Mouse (Mus musculus) cortical plate, adult 2 months (tissue): Measurements from ENCODE around the gene Arhgef3.

Experiments used
- CTCF ChIP-seq: fragments of 200-500 bp; IDR thresholded peaks from 2 replicates; pipeline ENCODE4 v1.5.1; 2011; ENCODE audit warnings: mild to moderate bottlenecking, control low read depth, low read length; ENCODE audit not compliant: insufficient read depth; ENCODE audit errors: extremely low read depth
- POLR2A ChIP-seq: fragments of 200-500 bp; IDR thresholded peaks from 2 replicates; pipeline ENCODE4 v1.6.1; 2011; ENCODE audit warnings: mild to moderate bottlenecking, low read length, control low read depth; ENCODE audit not compliant: insufficient read depth; ENCODE audit errors: extremely low read depth

DNA sequence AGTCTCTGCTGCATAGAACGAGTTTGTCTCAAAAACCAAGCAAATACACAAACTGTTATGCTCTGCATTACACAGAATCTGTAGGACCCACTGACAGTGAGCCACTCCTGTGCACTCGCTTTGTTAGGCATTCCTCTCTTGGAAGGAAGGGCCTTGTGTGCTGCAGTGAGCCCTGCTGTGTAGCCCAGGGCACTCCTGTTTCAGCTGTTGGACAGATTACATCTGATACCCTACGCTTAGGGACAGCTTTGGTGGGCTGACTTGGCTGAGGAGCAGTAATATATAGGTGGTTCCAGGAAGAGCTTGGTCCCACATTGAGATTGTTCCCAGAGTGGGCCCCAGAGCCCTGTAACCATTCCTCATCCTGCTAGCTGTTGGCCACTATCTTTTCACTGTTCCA lies 43.4 kb downstream of the Arhgef3 start:
- TF ChIP-seq POLR2A (no peak), CTCF (no peak)
